Mouse (Mus musculus): ENCODE measurements at regions not wholly inside any gene's neighbourhood (a gene's known extent, or its start where the extent isn't known, plus 50 kb on each side); places are given as distances from the start of the nearest gene placed in this dataset.

DNA sequence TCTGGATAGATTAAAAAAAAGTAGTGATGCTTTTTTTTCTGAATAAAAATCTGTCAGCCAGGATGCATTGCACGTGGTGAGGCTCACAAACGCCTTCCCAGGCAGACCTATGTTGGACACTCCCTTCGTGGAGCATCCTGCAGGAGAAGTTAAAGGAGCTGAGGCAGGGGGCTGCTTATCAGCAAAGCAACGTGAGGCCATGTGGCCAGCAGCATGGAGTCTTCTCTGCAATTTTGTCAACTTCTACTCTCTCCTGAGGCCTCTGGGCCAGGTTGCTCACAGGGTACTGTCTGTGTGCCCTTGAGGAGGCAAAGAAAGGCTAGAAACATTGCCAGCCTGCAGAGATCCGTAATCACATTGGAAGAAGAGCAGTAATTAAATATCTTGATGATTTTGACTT, 140.0 kb upstream of the Gm17728 start:
- H3K9ac ChIP-seq (ENCODE audit: low read length): no peak overlapping the region
- H3K27ac ChIP-seq (replicated peaks; ENCODE audit: low read depth, low read length): no peak overlapping the region
- no peaks in the 10 kb centered on the region for H3K9me3 ChIP-seq (ENCODE audit: control insufficient read depth, low read length)
- no peaks in the 10 kb centered on the region for H3K4me1 ChIP-seq (ENCODE audit: control insufficient read depth, insufficient read depth, low read length)
- no peak overlapping the region for H3K4me3 ChIP-seq (ENCODE audit: low read depth, low read length)
- H3K4me2 ChIP-seq (ENCODE audit: low read depth, severe bottlenecking): no peak overlapping the region
- DNase-seq (ENCODE audit: low spot score) (no peak), ATAC-seq (ENCODE audit: insufficient number of reproducible peaks, low FRiP score, low TSS enrichment, low read depth) (no peak)
- 82% methylated on average over 5 of the region's 5 CpGs for WGBS
- no peaks in the 10 kb centered on the region for H3K27me3 ChIP-seq (ENCODE audit: control insufficient read depth, insufficient read depth, low read length)
- no peaks in the 10 kb centered on the region for H3K36me3 ChIP-seq (ENCODE audit: control insufficient read depth, insufficient read depth, low read length)

DNA sequence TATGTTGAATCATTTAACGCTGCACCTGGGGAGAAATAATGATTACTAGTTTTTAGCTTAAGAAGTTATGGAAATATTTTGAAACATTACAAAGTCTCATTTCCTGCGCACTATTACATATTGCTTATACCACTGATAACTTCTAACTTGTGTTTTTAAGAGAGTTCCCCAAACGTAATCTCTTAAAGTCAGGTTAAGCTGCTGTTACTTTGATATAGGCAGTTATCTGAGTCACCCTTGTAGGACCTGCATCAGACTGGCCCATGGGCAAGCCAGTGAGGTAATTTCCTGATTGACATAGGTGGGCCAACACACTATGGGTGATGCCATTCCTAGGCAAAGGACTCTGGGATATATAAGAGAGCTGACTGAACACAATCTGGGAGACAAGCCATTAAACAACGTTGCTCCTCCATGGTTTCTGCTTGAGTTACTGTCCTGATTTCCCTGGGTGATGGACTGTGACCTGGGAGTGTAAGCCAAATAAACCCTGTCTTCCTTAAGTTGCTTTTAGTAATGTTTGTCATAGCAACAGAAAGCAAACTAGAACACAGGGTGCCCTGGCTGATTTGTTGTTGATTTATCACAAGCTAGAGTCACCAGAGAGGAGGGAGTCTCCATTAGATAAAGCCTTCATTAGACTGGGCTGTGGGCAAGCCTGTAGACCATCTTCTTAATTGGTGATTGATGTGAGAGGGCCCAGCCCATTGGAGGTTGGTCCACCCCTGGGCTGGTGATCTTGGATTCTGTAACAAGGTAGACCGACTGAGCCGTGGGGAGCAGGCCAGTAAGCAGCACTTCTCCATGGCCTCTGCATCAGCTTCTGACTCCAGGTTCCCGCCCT, 139.3 kb upstream of the Gm17728 start:
- H3K9ac ChIP-seq (ENCODE audit: low read length): no peak overlapping the region
- H3K36me3 ChIP-seq (ENCODE audit: control insufficient read depth, insufficient read depth, low read length): no peaks in the 10 kb centered on the region
- no peak for ATAC-seq (ENCODE audit: insufficient number of reproducible peaks, low FRiP score, low TSS enrichment, low read depth)
- DNase-seq (ENCODE audit: low spot score): no peak
- no peaks in the 10 kb centered on the region for H3K9me3 ChIP-seq (ENCODE audit: control insufficient read depth, low read length)
- H3K4me2 ChIP-seq (ENCODE audit: low read depth, severe bottlenecking): no peak overlapping the region
- no peaks in the 10 kb centered on the region for H3K27me3 ChIP-seq (ENCODE audit: control insufficient read depth, insufficient read depth, low read length)
- no peak overlapping the region for H3K4me3 ChIP-seq (ENCODE audit: low read depth, low read length)
- 85% methylated on average over 7 of the region's 7 CpGs for WGBS
- H3K27ac ChIP-seq (replicated peaks; ENCODE audit: low read depth, low read length): no peak overlapping the region
- H3K4me1 ChIP-seq (ENCODE audit: control insufficient read depth, insufficient read depth, low read length): no peaks in the 10 kb centered on the region

DNA sequence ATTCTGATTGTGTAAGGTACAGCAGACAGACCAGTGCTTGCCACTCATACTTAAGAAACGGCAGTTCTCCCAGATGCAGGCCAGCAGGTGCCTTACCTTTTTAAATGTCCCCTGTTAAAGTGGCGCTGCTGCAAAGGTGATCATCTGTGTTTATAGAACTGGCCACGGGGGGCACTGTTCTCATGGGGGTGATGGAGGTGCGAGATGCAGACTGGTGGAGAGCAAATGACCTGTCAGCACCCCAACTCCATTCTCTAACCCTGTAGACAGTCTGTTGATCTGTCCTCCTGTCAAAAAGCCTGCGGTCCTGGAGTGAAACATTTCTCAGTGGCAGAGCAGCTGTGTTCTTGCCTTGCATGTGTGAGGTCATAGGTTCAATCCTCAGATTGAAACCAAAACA, 135.4 kb upstream of the Gm17728 start:
- no peaks in the 10 kb centered on the region for H3K27me3 ChIP-seq (ENCODE audit: control insufficient read depth, insufficient read depth, low read length)
- H3K4me3 ChIP-seq (ENCODE audit: low read depth, low read length): no peak overlapping the region
- ATAC-seq (ENCODE audit: insufficient number of reproducible peaks, low FRiP score, low TSS enrichment, low read depth): no peak
- 54% methylated on average over 5 of the region's 5 CpGs for WGBS
- H3K9ac ChIP-seq (ENCODE audit: low read length): no peak overlapping the region
- H3K4me2 ChIP-seq (ENCODE audit: low read depth, severe bottlenecking): no peak overlapping the region
- H3K27ac ChIP-seq (replicated peaks; ENCODE audit: low read depth, low read length): no peak overlapping the region
- DNase-seq (ENCODE audit: low spot score): no peak
- no peaks in the 10 kb centered on the region for H3K9me3 ChIP-seq (ENCODE audit: control insufficient read depth, low read length)
- no peaks in the 10 kb centered on the region for H3K36me3 ChIP-seq (ENCODE audit: control insufficient read depth, insufficient read depth, low read length)
- H3K4me1 ChIP-seq (ENCODE audit: control insufficient read depth, insufficient read depth, low read length): no peaks in the 10 kb centered on the region

DNA sequence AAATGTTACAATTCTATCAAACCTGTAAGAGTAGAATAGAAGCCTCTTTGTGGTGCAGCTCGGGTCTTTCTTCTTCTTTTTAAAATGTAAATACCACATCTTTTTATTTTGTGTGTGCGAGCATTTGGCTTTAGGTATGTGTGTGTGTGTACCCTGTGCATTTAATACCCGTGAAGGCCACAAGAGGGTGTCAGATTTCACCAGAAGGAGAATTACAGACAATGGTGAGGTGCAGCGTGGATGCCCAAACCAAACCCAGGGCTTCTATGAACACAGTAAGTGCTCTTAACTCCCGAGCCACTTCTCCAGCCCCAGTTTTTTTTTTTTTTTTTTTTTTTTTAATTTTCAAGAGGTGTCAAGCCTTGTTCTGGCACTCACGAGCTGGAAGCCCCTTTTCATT, 135.0 kb upstream of the Gm17728 start:
- H3K36me3 ChIP-seq (ENCODE audit: control insufficient read depth, insufficient read depth, low read length): no peaks in the 10 kb centered on the region
- H3K9ac ChIP-seq (ENCODE audit: low read length): no peak overlapping the region
- DNase-seq (ENCODE audit: low spot score) (no peak), ATAC-seq (ENCODE audit: insufficient number of reproducible peaks, low FRiP score, low TSS enrichment, low read depth) (no peak)
- H3K4me1 ChIP-seq (ENCODE audit: control insufficient read depth, insufficient read depth, low read length): no peaks in the 10 kb centered on the region
- H3K4me2 ChIP-seq (ENCODE audit: low read depth, severe bottlenecking): no peak overlapping the region
- H3K4me3 ChIP-seq (ENCODE audit: low read depth, low read length): no peak overlapping the region
- no peaks in the 10 kb centered on the region for H3K27me3 ChIP-seq (ENCODE audit: control insufficient read depth, insufficient read depth, low read length)
- WGBS: 69% methylated on average over 6 of the region's 6 CpGs
- H3K9me3 ChIP-seq (ENCODE audit: control insufficient read depth, low read length): no peaks in the 10 kb centered on the region
- no peak overlapping the region for H3K27ac ChIP-seq (replicated peaks; ENCODE audit: low read depth, low read length)

DNA sequence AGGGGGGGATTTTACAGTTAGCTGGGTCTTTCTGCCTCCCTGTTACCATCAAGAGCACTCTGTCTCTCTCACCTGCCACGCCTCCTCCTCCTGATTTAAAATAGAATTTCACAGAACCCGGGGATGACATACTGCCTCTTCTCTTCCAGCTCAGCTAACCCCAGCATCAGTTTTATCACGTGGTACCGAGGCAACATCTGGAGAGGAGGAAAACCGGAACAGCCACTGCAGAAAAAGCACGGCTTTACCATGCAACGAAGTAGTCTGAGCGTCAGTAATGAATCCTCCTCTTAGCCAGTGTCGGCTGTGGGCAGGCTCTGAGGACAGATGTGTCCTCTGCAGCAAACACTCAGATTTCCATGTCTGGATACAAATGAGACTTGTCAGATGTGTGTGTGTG, 134.2 kb upstream of the Gm17728 start:
- no peak overlapping the region for H3K4me3 ChIP-seq (ENCODE audit: low read depth, low read length)
- H3K4me2 ChIP-seq (ENCODE audit: low read depth, severe bottlenecking): no peak overlapping the region
- no peak overlapping the region for H3K9ac ChIP-seq (ENCODE audit: low read length)
- WGBS: 64% methylated on average over 9 of the region's 9 CpGs
- ATAC-seq (ENCODE audit: insufficient number of reproducible peaks, low FRiP score, low TSS enrichment, low read depth) (no peak), DNase-seq (ENCODE audit: low spot score) (no peak)
- no peak overlapping the region for H3K27ac ChIP-seq (replicated peaks; ENCODE audit: low read depth, low read length)
- no peaks in the 10 kb centered on the region for H3K9me3 ChIP-seq (ENCODE audit: control insufficient read depth, low read length)
- no peaks in the 10 kb centered on the region for H3K4me1 ChIP-seq (ENCODE audit: control insufficient read depth, insufficient read depth, low read length)
- no peaks in the 10 kb centered on the region for H3K27me3 ChIP-seq (ENCODE audit: control insufficient read depth, insufficient read depth, low read length)
- H3K36me3 ChIP-seq (ENCODE audit: control insufficient read depth, insufficient read depth, low read length): no peaks in the 10 kb centered on the region

DNA sequence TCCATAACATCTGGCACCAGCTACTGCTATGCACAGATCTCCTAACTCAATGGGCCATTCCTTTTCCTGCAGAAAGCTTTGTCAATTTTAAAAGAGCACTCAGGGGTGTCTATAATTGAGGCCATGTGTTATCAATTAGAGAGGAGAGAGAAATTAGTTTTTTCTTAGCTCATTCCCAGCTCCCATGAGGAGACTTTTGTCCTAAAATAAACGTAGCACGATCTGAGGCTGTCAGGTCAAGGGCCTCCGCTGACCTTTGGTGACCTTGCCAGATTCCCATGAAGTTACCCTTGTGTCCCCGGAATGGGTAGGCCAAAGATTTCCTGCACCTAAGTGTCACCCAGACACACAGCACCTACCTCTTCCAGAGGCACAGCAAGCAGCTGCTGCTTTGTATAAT, 130.3 kb upstream of the Gm17728 start:
- no peaks in the 10 kb centered on the region for H3K36me3 ChIP-seq (ENCODE audit: control insufficient read depth, insufficient read depth, low read length)
- H3K9me3 ChIP-seq (ENCODE audit: control insufficient read depth, low read length): no peaks in the 10 kb centered on the region
- H3K27ac ChIP-seq (replicated peaks; ENCODE audit: low read depth, low read length): no peak overlapping the region
- 12% methylated on average over 4 of the region's 4 CpGs for WGBS
- no peak overlapping the region for H3K4me3 ChIP-seq (ENCODE audit: low read depth, low read length)
- ATAC-seq (ENCODE audit: insufficient number of reproducible peaks, low FRiP score, low TSS enrichment, low read depth) (no peak), DNase-seq (ENCODE audit: low spot score) (no peak)
- H3K9ac ChIP-seq (ENCODE audit: low read length): no peak overlapping the region
- H3K4me2 ChIP-seq (ENCODE audit: low read depth, severe bottlenecking): no peak overlapping the region
- no peaks in the 10 kb centered on the region for H3K4me1 ChIP-seq (ENCODE audit: control insufficient read depth, insufficient read depth, low read length)
- H3K27me3 ChIP-seq (ENCODE audit: control insufficient read depth, insufficient read depth, low read length): no peaks in the 10 kb centered on the region

DNA sequence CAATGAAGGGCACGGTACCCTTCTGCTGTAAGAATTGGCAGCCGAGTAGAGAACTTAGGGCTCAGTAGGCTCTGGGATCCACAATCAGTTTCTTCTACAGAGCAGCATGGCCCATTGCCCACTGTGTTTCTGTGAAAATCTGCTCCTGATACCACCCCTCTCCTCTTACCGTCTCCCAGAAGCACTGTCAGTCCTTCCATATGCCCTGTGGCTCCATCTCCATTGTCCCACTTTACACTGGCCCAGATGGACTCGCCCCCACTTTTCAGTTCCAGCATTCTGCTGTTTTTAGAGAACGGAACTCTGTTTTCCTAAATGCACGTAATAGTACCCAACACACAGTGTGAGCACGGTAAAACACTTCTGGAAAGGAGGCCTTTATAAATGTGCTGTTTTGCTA, 129.6 kb upstream of the Gm17728 start:
- H3K4me3 ChIP-seq (ENCODE audit: low read depth, low read length): no peak overlapping the region
- 80% methylated on average over 7 of the region's 7 CpGs for WGBS

DNA sequence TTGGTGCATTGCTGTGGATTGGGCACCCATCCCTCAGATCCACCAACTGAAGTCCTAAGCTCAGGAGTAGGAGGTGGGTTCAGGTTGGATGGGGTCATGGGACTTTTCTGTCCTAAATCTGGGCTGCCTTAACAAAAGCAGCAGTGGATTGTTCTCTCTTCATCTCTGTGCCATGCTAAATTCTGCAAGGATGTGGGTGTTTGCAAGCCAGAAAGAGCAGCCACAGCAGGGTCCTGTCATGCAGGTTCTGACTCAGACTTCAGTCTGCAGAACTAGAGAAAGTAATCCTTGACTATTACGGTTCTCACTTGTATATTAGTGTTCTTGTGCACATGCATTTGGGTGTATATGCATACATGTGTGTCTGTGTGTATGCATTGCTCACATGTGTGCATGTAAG, 125.5 kb upstream of the Gm17728 start:
- Histone ChIP-seq H3K9ac (ENCODE audit: low read length) (no peak overlapping the region), H3K4me3 (ENCODE audit: low read depth, low read length) (no peak overlapping the region), H3K36me3 (ENCODE audit: control insufficient read depth, insufficient read depth, low read length) (no peaks in the 10 kb centered on the region), H3K4me2 (ENCODE audit: low read depth, severe bottlenecking) (no peak overlapping the region), H3K27ac (replicated peaks; ENCODE audit: low read depth, low read length) (no peak overlapping the region), H3K27me3 (ENCODE audit: control insufficient read depth, insufficient read depth, low read length) (no peaks in the 10 kb centered on the region), H3K9me3 (ENCODE audit: control insufficient read depth, low read length) (no peaks in the 10 kb centered on the region), H3K4me1 (ENCODE audit: control insufficient read depth, insufficient read depth, low read length) (no peaks in the 10 kb centered on the region)
- ATAC-seq (ENCODE audit: insufficient number of reproducible peaks, low FRiP score, low TSS enrichment, low read depth) (no peak), DNase-seq (ENCODE audit: low spot score) (no peak)
- 83% methylated on average over 1 of the region's 1 CpGs for WGBS

More for the DNA sequence above, 129.6 kb upstream of the Gm17728 start:
- Histone ChIP-seq H3K4me2 (ENCODE audit: low read depth, severe bottlenecking) (no peak overlapping the region), H3K36me3 (ENCODE audit: control insufficient read depth, insufficient read depth, low read length) (no peaks in the 10 kb centered on the region), H3K9me3 (ENCODE audit: control insufficient read depth, low read length) (no peaks in the 10 kb centered on the region), H3K9ac (ENCODE audit: low read length) (no peak overlapping the region), H3K4me1 (ENCODE audit: control insufficient read depth, insufficient read depth, low read length) (no peaks in the 10 kb centered on the region), H3K27ac (replicated peaks; ENCODE audit: low read depth, low read length) (no peak overlapping the region), H3K27me3 (ENCODE audit: control insufficient read depth, insufficient read depth, low read length) (no peaks in the 10 kb centered on the region)
- ATAC-seq (ENCODE audit: insufficient number of reproducible peaks, low FRiP score, low TSS enrichment, low read depth): no peak
- DNase-seq (ENCODE audit: low spot score): no peak

DNA sequence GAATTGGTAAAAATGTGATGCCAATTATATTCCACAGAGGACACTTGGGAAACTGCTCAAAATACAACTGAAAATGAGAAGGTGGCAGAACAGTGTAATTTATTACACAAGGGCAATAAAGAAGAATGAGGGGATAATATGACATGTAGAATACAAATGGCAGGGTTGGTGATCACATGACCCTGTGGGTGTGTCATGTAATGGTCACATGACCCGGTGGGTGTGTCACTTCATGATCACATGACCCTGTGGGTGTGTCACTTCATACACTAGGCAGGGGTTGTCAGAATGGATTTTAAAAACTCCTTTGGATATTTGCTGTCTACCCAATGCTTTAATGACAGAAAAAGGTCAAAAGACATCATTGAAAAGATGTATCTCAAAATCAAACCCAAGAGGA, 123.6 kb upstream of the Gm17728 start:
- Histone ChIP-seq H3K9ac (ENCODE audit: low read length) (no peak overlapping the region), H3K27ac (replicated peaks; ENCODE audit: low read depth, low read length) (no peak overlapping the region), H3K27me3 (ENCODE audit: control insufficient read depth, insufficient read depth, low read length) (no peaks in the 10 kb centered on the region), H3K4me1 (ENCODE audit: control insufficient read depth, insufficient read depth, low read length) (no peaks in the 10 kb centered on the region), H3K4me3 (ENCODE audit: low read depth, low read length) (no peak overlapping the region), H3K36me3 (ENCODE audit: control insufficient read depth, insufficient read depth, low read length) (no peaks in the 10 kb centered on the region), H3K4me2 (ENCODE audit: low read depth, severe bottlenecking) (no peak overlapping the region), H3K9me3 (ENCODE audit: control insufficient read depth, low read length) (no peaks in the 10 kb centered on the region)
- no peak for DNase-seq (ENCODE audit: low spot score)
- no peak for ATAC-seq (ENCODE audit: insufficient number of reproducible peaks, low FRiP score, low TSS enrichment, low read depth)
- WGBS: 92% methylated on average over 1 of the region's 1 CpGs
